Mouse (Mus musculus) MEL (cell line): ENCODE results near the gene Gpr1. TPM values are rescaled to one million over a fixed set of nuclear protein-coding genes. Genes with fewer than 3 reads are reported as not detected.

ENCODE experiments used
- DNase-seq: peaks from one replicate; pipeline ENCODE4 v3.0.0; 2011; ENCODE audit warnings: low read depth, low spot score
- H3K27ac ChIP-seq: 2 replicates; pipeline ENCODE4 v1.5.1; 2012; ENCODE audit warnings: low read depth, mild to moderate bottlenecking, control low read depth, low read length, moderate library complexity; ENCODE audit not compliant: control insufficient read depth
- H3K27me3 ChIP-seq, 2 experiments: fragments of 150-350 bp in 1 of 2; sonication (generic) in 1 of 2; 2 replicates each; pipeline ENCODE4 v1.6.1; 2012; ENCODE audit warnings: low read length in 2 of 2, mild to moderate bottlenecking in 2 of 2, improper control_type of control experiment in 1 of 2, moderate library complexity in 1 of 2; ENCODE audit not compliant: insufficient read depth in 2 of 2, control insufficient read depth in 1 of 2
- H3K36me3 ChIP-seq, 2 experiments: 2 replicates each; pipeline ENCODE4 v1.6.1; 2012 to 2014; ENCODE audit warnings: low read length in 2 of 2, improper control_type of control experiment in 1 of 2, inconsistent platforms in 1 of 2, mild to moderate bottlenecking in 1 of 2; ENCODE audit not compliant: insufficient read depth in 2 of 2, control insufficient read depth in 1 of 2
- H3K4me1 ChIP-seq, 2 experiments: fragments of 150-350 bp in 1 of 2; sonication (generic) in 1 of 2; 2 replicates each; pipeline ENCODE4 v1.6.1; 2012; ENCODE audit warnings: low read length in 2 of 2, improper control_type of control experiment in 1 of 2, mild to moderate bottlenecking in 1 of 2; ENCODE audit not compliant: insufficient read depth in 2 of 2, control insufficient read depth in 1 of 2
- H3K4me3 ChIP-seq, 2 experiments: fragments of 150-350 bp in 1 of 2; sonication (generic) in 1 of 2; 2 replicates each; pipeline ENCODE4 v1.5.1; 2012; ENCODE audit warnings: low read depth in 2 of 2, low read length in 2 of 2, mild to moderate bottlenecking in 2 of 2, moderate library complexity in 2 of 2, control low read depth in 1 of 2, improper control_type of control experiment in 1 of 2; ENCODE audit not compliant: control insufficient read depth in 1 of 2, insufficient read depth in 1 of 2
- H3K79me2 ChIP-seq: 2 replicates; pipeline ENCODE4 v1.6.1; 2012; ENCODE audit warnings: mild to moderate bottlenecking, low read length, moderate library complexity; ENCODE audit not compliant: control insufficient read depth, poor library complexity, insufficient read depth
- H3K9ac ChIP-seq: 2 replicates; pipeline ENCODE4 v1.6.1; 2012; ENCODE audit warnings: low read depth, mild to moderate bottlenecking, control low read depth, low read length, moderate library complexity; ENCODE audit not compliant: control insufficient read depth, poor library complexity, severe bottlenecking
- H3K9me3 ChIP-seq: fragments of 150-350 bp; sonication (generic); replicated peaks from 2 replicates; pipeline ENCODE4 v1.6.1; 2012; ENCODE audit warnings: mild to moderate bottlenecking, low read length, improper control_type of control experiment, moderate library complexity; ENCODE audit not compliant: insufficient read depth
- BHLHE40 ChIP-seq: IDR thresholded peaks from 2 replicates; pipeline ENCODE4 v1.6.1; 2012; ENCODE audit warnings: low read depth, mild to moderate bottlenecking, inconsistent platforms, low read length, improper control_type of control experiment, borderline replicate concordance
- CHD2 ChIP-seq: IDR thresholded peaks from 2 replicates; pipeline ENCODE4 v1.6.1; 2011; ENCODE audit warnings: low read length, improper control_type of control experiment
- ETS1 ChIP-seq: IDR thresholded peaks from 2 replicates; pipeline ENCODE4 v1.6.1; 2012; ENCODE audit warnings: low read depth, mild to moderate bottlenecking, inconsistent platforms, low read length, improper control_type of control experiment, moderate library complexity
- MAX ChIP-seq: IDR thresholded peaks from 2 replicates; pipeline ENCODE4 v1.6.1; 2011; ENCODE audit warnings: low read length, improper control_type of control experiment
- MYB ChIP-seq: IDR thresholded peaks from 2 replicates; pipeline ENCODE4 v1.6.1; 2011; ENCODE audit warnings: mild to moderate bottlenecking, low read depth, low read length, improper control_type of control experiment
- MYC ChIP-seq: IDR thresholded peaks from 2 replicates; pipeline ENCODE4 v1.6.1; 2011; ENCODE audit warnings: low read depth, mild to moderate bottlenecking, low read length, improper control_type of control experiment, moderate library complexity
- POLR2A ChIP-seq, 2 experiments: IDR thresholded peaks; 2 replicates each; pipeline ENCODE4 v1.6.1; 2011 to 2012; ENCODE audit warnings: low read length in 2 of 2, mild to moderate bottlenecking in 2 of 2, control low read depth in 1 of 2, improper control_type of control experiment in 1 of 2, low read depth in 1 of 2, moderate library complexity in 1 of 2; ENCODE audit not compliant: control insufficient read depth in 1 of 2, insufficient read depth in 1 of 2, poor library complexity in 1 of 2
- RCOR1 ChIP-seq: IDR thresholded peaks from 2 replicates; pipeline ENCODE4 v1.6.1; 2012; ENCODE audit warnings: low read depth, mild to moderate bottlenecking, inconsistent platforms, low read length, improper control_type of control experiment
- SIN3A ChIP-seq: IDR thresholded peaks from 2 replicates; pipeline ENCODE4 v1.6.1; 2012; ENCODE audit warnings: low read length, improper control_type of control experiment, inconsistent platforms
- USF1 ChIP-seq: IDR thresholded peaks from 2 replicates; pipeline ENCODE4 v1.6.1; 2014; ENCODE audit warnings: low read depth, mild to moderate bottlenecking, inconsistent platforms, low read length, improper control_type of control experiment, moderate library complexity
- USF2 ChIP-seq, 2 experiments: IDR thresholded peaks; 2 replicates each; pipeline ENCODE4 v1.6.1; 2011 to 2012; ENCODE audit warnings: improper control_type of control experiment in 2 of 2, low read length in 2 of 2, borderline replicate concordance in 1 of 2, inconsistent platforms in 1 of 2, low read depth in 1 of 2, mild to moderate bottlenecking in 1 of 2; ENCODE audit not compliant: insufficient read depth in 1 of 2
- ZC3H11A ChIP-seq: IDR thresholded peaks from 2 replicates; pipeline ENCODE4 v1.6.1; 2012; ENCODE audit warnings: low read depth, mild to moderate bottlenecking, inconsistent platforms, low read length, improper control_type of control experiment
- ZKSCAN1 ChIP-seq: IDR thresholded peaks from 2 replicates; pipeline ENCODE4 v1.6.1; 2012; ENCODE audit warnings: low read depth, mild to moderate bottlenecking, inconsistent platforms, low read length, improper control_type of control experiment, moderate library complexity
- ZMIZ1 ChIP-seq: IDR thresholded peaks from 2 replicates; pipeline ENCODE4 v1.6.1; 2012; ENCODE audit warnings: low read depth, mild to moderate bottlenecking, inconsistent platforms, low read length, improper control_type of control experiment, moderate library complexity
- polyA plus RNA-seq, 2 experiments: library from polyadenylated mRNA; stranded (reverse) in 1 of 2; unstranded in 1 of 2; fragments of >175 nt in 1 of 2; fragments of >200 nt in 1 of 2; gene quantifications; 2 replicates each; pipeline versions ENCODE4 v1.2.1 to v1.2.4; 2012; ENCODE audit warnings: low replicate concordance in 2 of 2, low read depth in 1 of 2; ENCODE audit not compliant: insufficient read length in 2 of 2, insufficient read depth in 1 of 2, missing spikeins in 1 of 2
- total RNA-seq: library from RNA; depleted of rRNA; stranded (reverse); fragments of 300-350 nt; gene quantifications from 2 replicates; pipeline ENCODE4 v1.2.3, GENCODE M21; 2012

Gpr1 gene
- total and polyA plus RNA-seq, 3 experiments: 0.04 TPM; not detected in 2

GRCm38 (mm10) chr1:63213478-63214270 is 669 bp downstream of the Gpr1 start:
- no peak overlapping the region for H3K27ac ChIP-seq
- H3K4me1 ChIP-seq: no peaks in the 10 kb centered on the region
- TF ChIP-seq BHLHE40 (no peak), ZKSCAN1 (no peak), POLR2A (IDR thresholded peaks at IDR 0.05; ENCODE audit: control insufficient read depth in 1 of 2, insufficient read depth in 1 of 2, low read depth in 1 of 2, low read length in 2 of 2, poor library complexity in 1 of 2) (no peak), MYC (no peak), ZMIZ1 (no peak), ETS1 (no peak), ZC3H11A (no peak), SIN3A (no peak), MYB (no peak)
- TF ChIP-seq, all 39 proteins: peak for 0
- Histone ChIP-seq H3K79me2 (no peaks in the 10 kb centered on the region), H3K9ac (no peak overlapping the region), H3K27me3 (no peaks in the 10 kb centered on the region), H3K4me3 (no peak overlapping the region), H3K36me3 (no peaks in the 10 kb centered on the region), H3K9me3 (no peaks in the 10 kb centered on the region)
- no peak for DNase-seq

- Histone ChIP-seq H3K9ac (no peak overlapping the region), H3K9me3 (no peaks in the 10 kb centered on the region), H3K27me3 (no peaks in the 10 kb centered on the region), H3K36me3 (no peaks in the 10 kb centered on the region), H3K4me1 (no peaks in the 10 kb centered on the region), H3K27ac (no peak overlapping the region), H3K79me2 (no peaks in the 10 kb centered on the region), H3K4me3 (no peak overlapping the region)
- no peak for DNase-seq
- TF ChIP-seq RCOR1 (no peak), CHD2 (no peak), USF1 (no peak), MAX (no peak), BHLHE40 (no peak), USF2 (IDR thresholded peaks at IDR 0.05; ENCODE audit: borderline replicate concordance in 1 of 2, insufficient read depth in 1 of 2, low read depth in 1 of 2, low read length in 2 of 2) (no peak)
These were observed 4.3 kb downstream of the Gpr1 start for GRCm38 (mm10) chr1:63209861-63210529.
